Mouse (Mus musculus): Measurements from ENCODE around the gene Cacna2d3.

GRCm38 (mm10) chr14:28966881-28967280 is 754.8 kb downstream of the Cacna2d3 start:
- TF ChIP-seq CTCF (IDR thresholded peaks at IDR 0.05; ENCODE audit: insufficient read depth, low read depth, low read length) = no peak
- no peak for TF ChIP-seq POLR2A (IDR thresholded peaks at IDR 0.05; ENCODE audit: insufficient read depth, low read depth, low read length)

Data from olfactory bulb, adult 2 months (tissue).